Mouse (Mus musculus) embryo, embryonic 10 days (tissue): ENCODE measurements around the gene Dmwd.
"Not testable (repeated sequence)": the region's sequence is repeated elsewhere in the genome, so short reads cannot be mapped to it uniquely, and the experiment has no call there.

Experiments
- DNase-seq: peaks from one replicate; pipeline ENCODE4 v3.0.0-alpha.2; 2015; ENCODE audit warnings: low spot score

Dmwd gene

DNA sequence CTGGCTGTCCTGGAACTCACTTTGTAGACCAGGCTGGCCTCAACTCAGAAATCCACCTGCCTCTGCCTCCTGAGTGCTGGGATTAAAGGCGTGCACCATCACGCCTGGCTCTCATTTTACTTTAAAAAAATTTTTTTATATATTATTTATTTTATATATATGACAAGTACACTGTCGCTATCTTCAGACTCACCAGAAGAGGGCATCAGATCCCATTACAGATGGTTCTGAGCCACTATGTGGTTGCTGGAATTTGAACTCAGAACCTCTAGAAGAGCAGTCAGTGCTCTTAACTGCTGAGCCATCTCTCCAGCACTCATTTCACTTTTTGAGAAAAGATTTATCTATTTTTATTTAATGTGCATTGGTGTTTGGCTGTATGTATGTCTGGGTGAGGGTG lies 5.0 kb upstream of the Dmwd start:
- not testable (repeated sequence) for DNase-seq

GRCm38 (mm10) chr7:19073504-19073903 lies 2.5 kb upstream of the Dmwd start:
- DNase-seq = no peak

DNA sequence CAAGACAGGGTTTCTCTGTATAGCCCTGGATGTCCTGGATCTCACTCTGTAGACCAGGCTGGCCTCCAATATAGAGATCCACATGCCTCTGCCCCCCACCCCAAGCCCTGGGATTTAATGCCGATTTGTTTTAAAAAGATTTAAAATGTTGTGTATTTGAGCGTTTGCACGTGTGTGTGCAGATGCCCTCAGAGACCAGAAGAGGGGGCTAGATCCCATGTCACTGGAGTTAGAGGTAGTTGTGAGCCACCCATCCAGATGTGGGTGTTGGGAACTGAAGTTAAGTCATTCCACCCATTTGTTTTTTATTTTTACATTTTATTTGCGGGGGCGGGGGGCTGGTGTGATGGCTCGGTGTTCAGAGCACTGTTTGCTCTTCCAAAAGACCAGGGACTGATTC lies 1.5 kb upstream of the Dmwd start:
- DNase-seq = no peak

- no peak for DNase-seq
Observed at GRCm38 (mm10) chr7:19075231-19075630, 796 bp upstream of the Dmwd start.

GRCm38 (mm10) chr7:19076586-19076991 lies 562 bp downstream of the Dmwd start:
- DNase-seq = no peak

DNA sequence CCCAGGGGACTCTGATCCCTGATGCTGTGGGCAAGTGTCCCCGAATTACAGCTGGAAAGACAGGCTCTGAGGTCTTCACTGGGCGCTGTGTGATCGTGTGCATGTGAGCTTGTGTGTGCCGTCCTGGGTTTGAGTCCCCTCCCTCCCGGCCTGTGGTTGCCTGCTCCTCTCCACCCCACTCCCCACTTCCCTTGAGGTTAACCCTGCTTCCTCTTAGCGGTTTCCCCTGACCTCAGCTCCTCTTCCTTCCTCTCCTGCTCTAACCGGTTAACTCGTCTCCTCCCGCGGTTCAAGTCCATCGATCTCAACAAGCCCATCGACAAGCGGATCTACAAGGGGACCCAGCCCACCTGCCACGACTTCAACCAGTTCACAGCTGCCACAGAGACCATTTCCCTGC lies 1.7 kb downstream of the Dmwd start:
- no peak for DNase-seq

DNA sequence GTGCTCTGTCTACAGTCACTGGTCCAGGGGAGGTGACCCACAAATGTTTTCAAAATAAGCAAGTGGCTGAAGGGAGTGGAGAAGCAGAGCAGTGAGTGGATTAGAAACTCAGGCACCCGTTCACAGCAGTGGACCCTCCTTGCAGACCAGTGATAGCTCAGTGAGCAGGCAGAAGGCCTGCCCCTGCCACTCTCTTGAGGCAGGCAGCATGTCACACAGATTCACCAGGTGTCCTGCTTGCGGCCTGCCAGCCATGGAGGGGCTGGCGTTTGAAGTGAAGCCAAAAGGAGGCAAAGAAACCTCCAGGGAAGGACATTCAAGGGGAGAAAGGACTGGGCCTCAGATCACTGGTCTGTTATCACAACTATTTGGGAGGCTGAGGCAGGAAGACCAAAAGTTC lies 2.7 kb downstream of the Dmwd start:
- no peak for DNase-seq

- DNase-seq = no peak
Observed at GRCm38 (mm10) chr7:19080451-19080950, 4.5 kb downstream of the Dmwd start.

GRCm38 (mm10) chr7:19082171-19082570 lies 6.1 kb downstream of the Dmwd start:
- no peak for DNase-seq

DNA sequence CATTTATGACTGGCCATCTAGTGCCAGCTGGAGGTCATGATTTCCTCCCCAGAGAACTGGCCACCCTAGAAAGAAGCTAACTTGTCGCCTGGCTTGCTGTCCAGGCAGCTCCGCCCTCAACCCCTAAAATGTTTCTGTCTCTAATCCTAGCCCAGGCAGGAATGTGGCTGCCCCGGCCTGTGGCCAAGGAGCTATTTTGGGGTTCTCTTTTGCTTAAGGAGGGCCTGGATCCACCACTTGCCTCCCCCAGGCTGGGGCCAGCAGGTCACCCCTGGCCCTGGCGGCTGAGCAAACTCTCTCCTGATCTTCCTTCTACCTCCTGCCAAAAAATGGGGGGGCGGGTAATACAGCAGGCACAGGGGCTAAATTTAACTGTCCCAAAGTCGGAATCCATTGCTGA lies 7.1 kb downstream of the Dmwd start:
- no peak for DNase-seq

DNA sequence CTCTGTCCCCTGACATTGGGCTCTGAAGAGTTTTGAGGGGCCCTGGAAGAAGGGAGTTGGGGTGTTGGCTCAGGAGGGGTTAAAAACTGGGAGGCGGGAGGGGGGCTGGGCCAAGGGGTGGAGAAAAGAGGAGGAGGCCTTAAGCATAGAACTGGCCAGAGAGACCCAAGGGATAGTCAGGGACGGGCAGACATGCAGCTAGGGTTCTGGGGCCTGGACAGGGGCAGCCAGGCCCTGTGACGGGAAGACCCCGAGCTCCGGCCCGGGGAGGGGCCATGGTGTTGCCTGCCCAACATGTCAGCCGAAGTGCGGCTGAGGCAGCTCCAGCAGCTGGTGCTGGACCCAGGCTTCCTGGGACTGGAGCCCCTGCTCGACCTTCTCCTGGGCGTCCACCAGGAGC lies 7.7 kb downstream of the Dmwd start, which contains the start of gene Dmpk:
Dmpk (plus strand) TSS at position 149 of the 400 bp plus-strand sequence.
- no peak for DNase-seq

GRCm38 (mm10) chr7:19084277-19084771 lies 8.3 kb downstream of the Dmwd start:
- DNase-seq = no peak

DNA sequence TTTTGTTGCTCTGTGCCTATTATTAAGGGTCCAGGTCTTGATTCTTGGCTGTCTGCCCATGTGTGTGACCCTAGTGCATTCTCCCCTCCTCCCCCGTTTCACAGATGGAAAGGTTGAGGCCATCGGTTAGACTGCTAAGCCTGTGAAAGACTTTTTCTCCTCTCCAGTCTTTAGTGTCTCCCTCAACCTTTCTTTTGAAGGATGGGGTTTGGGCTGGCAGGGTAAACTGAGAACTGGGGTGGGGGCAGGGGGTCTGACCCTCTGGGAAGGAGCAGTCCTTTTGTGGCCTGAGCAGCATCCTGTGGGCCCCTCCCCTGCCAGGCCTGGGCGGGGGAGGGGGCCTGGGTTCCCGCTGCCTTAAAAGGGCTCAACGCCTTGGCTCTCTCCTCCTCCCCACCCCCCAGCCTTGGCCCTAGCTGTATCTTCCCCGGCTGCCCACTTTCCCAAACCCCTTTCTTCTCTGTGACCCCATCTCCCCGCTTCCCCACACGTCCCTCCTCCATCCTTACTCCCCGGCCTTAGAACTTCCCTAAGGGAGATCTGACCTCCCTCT lies 9.0 kb downstream of the Dmwd start:
- DNase-seq = no peak

- DNase-seq = no peak
Observed at GRCm38 (mm10) chr7:19085495-19085894, 9.5 kb downstream of the Dmwd start.

- DNase-seq = peak; percentile 61
Observed at GRCm38 (mm10) chr7:19086042-19086441, 10.0 kb downstream of the Dmwd start.

- DNase-seq = no peak
Observed at GRCm38 (mm10) chr7:19086760-19087159, 10.7 kb downstream of the Dmwd start.

DNA sequence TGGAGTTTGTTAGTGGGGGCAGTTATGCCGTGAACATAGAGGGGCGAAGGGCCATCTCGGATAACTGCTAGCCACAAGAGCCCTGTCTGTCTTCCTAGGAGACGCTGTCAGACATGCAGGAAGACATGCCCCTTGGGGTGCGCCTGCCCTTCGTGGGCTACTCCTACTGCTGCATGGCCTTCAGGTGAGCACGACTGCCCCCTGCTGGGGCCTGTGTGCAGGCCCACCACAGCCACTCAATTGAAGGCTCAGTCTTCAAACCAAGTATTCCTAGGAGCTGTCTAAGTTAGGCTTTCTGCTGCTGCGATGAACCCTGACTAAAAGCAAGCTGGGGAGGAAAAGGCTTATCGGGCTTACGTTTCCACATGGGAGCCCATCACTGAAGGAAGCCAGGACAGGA lies 12.8 kb downstream of the Dmwd start:
- peak; percentile 75 for DNase-seq

GRCm38 (mm10) chr7:19091913-19092312 lies 15.9 kb downstream of the Dmwd start:
- no peak for DNase-seq

- peak; percentile 87 for DNase-seq
Observed at GRCm38 (mm10) chr7:19092381-19093173, 16.6 kb downstream of the Dmwd start.

DNA sequence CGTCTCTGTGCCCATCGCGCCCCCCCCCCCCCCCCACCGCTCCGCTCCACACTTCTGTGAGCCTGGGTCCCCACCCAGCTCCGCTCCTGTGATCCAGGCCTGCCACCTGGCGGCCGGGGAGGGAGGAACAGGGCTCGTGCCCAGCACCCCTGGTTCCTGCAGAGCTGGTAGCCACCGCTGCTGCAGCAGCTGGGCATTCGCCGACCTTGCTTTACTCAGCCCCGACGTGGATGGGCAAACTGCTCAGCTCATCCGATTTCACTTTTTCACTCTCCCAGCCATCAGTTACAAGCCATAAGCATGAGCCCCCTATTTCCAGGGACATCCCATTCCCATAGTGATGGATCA lies 17.1 kb downstream of the Dmwd start:
- peak; percentile 86 for DNase-seq

DNA sequence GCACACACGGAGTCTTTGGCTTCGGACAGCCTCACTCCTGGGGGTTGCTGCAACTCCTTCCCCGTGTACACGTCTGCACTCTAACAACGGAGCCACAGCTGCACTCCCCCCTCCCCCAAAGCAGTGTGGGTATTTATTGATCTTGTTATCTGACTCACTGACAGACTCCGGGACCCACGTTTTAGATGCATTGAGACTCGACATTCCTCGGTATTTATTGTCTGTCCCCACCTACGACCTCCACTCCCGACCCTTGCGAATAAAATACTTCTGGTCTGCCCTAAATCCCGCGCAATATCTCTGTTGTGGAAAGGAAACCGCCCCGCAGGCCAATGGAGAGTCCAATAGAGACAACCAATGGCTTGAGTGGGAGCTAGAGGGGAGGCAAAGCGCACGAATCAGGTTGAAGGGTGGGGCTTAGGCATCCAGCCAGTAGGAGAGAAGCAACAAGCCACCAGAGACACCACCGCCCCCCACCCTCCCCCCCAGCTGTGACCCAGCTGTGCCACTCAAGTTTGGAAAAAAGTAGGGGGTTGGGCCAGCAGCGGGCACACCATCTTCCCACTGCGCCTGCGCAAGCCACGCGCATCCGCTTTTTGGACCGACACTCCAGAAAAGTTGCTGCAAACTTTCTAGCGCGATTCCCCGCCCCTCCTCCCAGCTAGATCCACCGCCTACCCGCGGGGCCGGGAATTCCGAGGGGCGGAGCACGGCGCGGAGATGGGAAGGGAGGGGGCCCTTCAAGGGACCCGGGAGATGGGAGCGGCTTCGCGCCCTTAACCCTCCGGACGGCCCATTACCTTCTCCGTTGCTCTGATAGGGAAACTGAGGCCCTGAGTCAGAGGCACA lies 17.7 kb downstream of the Dmwd start:
- DNase-seq = peak; percentile 99

- DNase-seq = peak; percentile 56
Observed at GRCm38 (mm10) chr7:19094471-19094825, 18.4 kb downstream of the Dmwd start, which contains the start of gene Six5. Gene Six5 (plus strand): TSS chr7:19094594.
